Mouse (Mus musculus): ENCODE results near the gene Cactin.

GRCm38 (mm10) chr10:81342686-81343505 lies 22.0 kb downstream of the Cactin start, which contains the start of gene Gipc3:
- TF ChIP-seq GATA1 (IDR thresholded peaks at IDR 0.05; ENCODE audit: low read length) (no peak), TAL1 (IDR thresholded peaks at IDR 0.05; ENCODE audit: low read length) (no peak)
